Mouse (Mus musculus) embryonic facial prominence, embryonic 13.5 days (tissue): ENCODE data around the gene Otop1. TPM values are rescaled to one million over a fixed set of nuclear protein-coding genes. Genes with fewer than 3 reads are reported as not detected.

Experiments used
- ATAC-seq: fragments of 200-750 bp; cut with Nextera tagmentation; 2 replicates; pipeline ENCODE4 v1.8.0; 2017; ENCODE audit warnings: low read depth; ENCODE audit not compliant: insufficient number of reproducible peaks, insufficient read depth, low FRiP score, low TSS enrichment
- H3K27ac ChIP-seq: fragments of 300-500 bp; sonication (generic); 2 replicates; pipeline ENCODE4 v1.5.1; 2015; ENCODE audit warnings: moderate library complexity, mild to moderate bottlenecking, inconsistent platforms
- H3K27me3 ChIP-seq: fragments of 300-500 bp; sonication (generic); 2 replicates; pipeline ENCODE4 v1.6.1; 2015; ENCODE audit warnings: mild to moderate bottlenecking, inconsistent platforms
- H3K36me3 ChIP-seq: fragments of 300-500 bp; sonication (generic); 2 replicates; pipeline ENCODE4 v1.6.1; 2015; ENCODE audit warnings: mild to moderate bottlenecking, inconsistent platforms
- H3K4me1 ChIP-seq: fragments of 300-500 bp; sonication (generic); 2 replicates; pipeline ENCODE4 v1.6.1; 2015; ENCODE audit warnings: inconsistent platforms
- H3K4me2 ChIP-seq: fragments of 300-500 bp; sonication (generic); 2 replicates; pipeline ENCODE4 v1.6.1; 2015; ENCODE audit warnings: moderate library complexity, mild to moderate bottlenecking, inconsistent platforms
- H3K4me3 ChIP-seq: fragments of 300-500 bp; sonication (generic); 2 replicates; pipeline ENCODE4 v1.5.1; 2015; ENCODE audit warnings: mild to moderate bottlenecking, inconsistent platforms
- H3K9ac ChIP-seq: fragments of 300-500 bp; sonication (generic); 2 replicates; pipeline ENCODE4 v1.6.1; 2015; ENCODE audit warnings: mild to moderate bottlenecking, inconsistent platforms
- H3K9me3 ChIP-seq: fragments of 300-500 bp; sonication (generic); 2 replicates; pipeline ENCODE4 v1.6.1; 2016; ENCODE audit warnings: inconsistent platforms
- WGBS: fragments of 180-500 bp; shearing (Covaris S2); methylation state at CpG from one replicate; pipeline ENCODE4 v1.1.7; 2015; ENCODE audit warnings: mixed read lengths; 5-methylcytosine and 5-hydroxymethylcytosine counted together
- polyA plus RNA-seq: library from polyadenylated mRNA; unstranded; fragments of >200 nt; fragmentation: Nextera tagmentation; extraction: Ambion mirVana; gene quantifications from 2 replicates; pipeline ENCODE4 v1.2.1, GENCODE M21; 2015

Otop1 gene
- polyA plus RNA-seq, 1 experiment from 2014 or later = not detected

DNA sequence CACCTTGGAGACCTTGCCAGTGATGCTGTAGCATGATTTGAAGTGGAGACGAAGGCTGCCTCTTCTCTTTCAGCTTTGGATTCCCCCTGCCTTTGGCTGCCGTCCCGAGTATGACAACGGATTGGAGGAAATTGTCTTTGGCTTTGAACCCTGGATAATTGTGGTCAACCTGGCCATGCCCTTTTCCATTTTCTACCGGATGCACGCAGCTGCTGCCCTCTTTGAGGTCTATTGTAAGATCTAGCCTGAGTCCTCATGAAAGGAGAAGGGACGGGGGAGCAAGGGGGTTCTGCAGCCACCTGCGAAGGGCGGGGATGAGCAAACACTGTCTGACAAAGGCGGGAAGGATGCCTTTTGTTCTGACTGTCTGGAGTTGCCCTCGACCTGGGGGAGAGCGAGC lies 26.9 kb downstream of the Otop1 start:
- no peaks in the 10 kb centered on the region for H3K27me3 ChIP-seq
- H3K27ac ChIP-seq = no peak overlapping the region
- no peak overlapping the region for H3K4me2 ChIP-seq
- no peak overlapping the region for H3K9ac ChIP-seq
- ATAC-seq = no peak
- no peaks in the 10 kb centered on the region for H3K9me3 ChIP-seq
- no peak overlapping the region for H3K4me3 ChIP-seq
- WGBS = 45% methylated on average over 12 of the region's 12 CpGs
- H3K4me1 ChIP-seq = no peaks in the 10 kb centered on the region
- no peaks in the 10 kb centered on the region for H3K36me3 ChIP-seq

DNA sequence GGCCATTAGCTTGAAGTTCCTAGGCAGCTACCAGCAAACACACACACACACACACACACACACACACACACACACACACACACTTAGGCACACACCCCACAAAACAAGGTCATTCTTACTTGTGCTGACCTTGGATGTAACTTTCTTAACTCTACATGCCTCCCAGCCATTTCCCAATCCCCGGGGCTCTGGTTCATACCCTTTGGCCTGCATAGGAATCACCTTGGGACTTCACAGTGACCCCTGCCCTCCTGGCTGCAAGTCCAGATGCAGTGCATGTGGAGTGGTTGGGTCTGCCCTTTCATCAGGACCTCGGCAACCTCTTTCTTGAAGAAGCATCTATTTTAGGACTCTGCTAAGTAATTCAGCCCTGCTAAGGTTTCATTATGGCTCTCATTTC lies 29.5 kb downstream of the Otop1 start:
- H3K27ac ChIP-seq = no peak overlapping the region
- 0 out of 2 replicates have a peak, but pooled peaks cover 6% of the 10 kb centered on the region for H3K27me3 ChIP-seq
- no peak overlapping the region for H3K4me3 ChIP-seq
- 48% methylated on average over 2 of the region's 2 CpGs for WGBS
- no peak overlapping the region for H3K4me2 ChIP-seq
- ATAC-seq = no peak
- no peaks in the 10 kb centered on the region for H3K36me3 ChIP-seq
- H3K4me1 ChIP-seq = no peaks in the 10 kb centered on the region
- no peaks in the 10 kb centered on the region for H3K9me3 ChIP-seq
- H3K9ac ChIP-seq = no peak overlapping the region

DNA sequence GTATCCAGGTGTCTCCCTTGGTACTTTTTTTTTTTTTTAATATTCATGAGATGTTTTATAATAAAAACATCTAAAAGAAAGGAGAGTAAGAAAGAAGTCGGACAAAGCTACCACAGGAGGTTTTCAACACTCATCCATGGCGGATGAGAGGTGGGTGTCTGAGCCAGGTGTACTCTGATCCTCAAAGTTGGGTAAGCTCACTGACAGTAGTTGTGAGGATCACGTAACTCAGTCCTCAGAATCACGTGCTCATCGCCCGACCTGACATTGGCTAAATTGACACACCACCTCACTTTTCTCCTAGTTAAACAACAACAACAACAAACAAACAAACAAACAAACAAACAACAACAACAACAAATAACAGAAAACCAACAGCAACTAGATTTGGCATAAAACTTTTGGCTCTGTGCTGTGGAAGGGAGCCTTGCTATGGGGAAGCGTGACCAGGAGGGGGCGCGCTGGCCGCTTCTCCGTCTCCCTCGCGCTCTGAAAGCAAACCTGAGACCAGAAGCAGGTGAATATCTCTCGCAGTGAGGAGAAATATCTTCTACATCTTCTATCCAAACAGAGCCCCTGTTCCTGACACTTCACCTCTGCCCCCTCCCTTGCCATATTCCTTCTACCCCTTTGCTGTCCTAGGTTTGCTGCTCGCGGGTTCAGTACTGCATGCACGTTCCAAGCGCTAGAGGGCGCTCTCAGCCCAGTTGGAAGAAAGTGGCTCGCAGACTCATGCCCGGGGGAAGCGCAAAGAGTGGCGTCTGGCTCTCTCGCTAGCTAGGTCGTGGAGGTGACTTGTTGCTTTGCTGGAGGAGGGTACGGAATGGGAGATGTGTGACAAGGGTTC lies 31.7 kb downstream of the Otop1 start:
- peak overlapping the region; percentile 60 for H3K4me2 ChIP-seq
- WGBS = 8% methylated on average over 26 of the region's 26 CpGs
- H3K9ac ChIP-seq = no peak overlapping the region; the same call in 1 of the 2 replicates

DNA sequence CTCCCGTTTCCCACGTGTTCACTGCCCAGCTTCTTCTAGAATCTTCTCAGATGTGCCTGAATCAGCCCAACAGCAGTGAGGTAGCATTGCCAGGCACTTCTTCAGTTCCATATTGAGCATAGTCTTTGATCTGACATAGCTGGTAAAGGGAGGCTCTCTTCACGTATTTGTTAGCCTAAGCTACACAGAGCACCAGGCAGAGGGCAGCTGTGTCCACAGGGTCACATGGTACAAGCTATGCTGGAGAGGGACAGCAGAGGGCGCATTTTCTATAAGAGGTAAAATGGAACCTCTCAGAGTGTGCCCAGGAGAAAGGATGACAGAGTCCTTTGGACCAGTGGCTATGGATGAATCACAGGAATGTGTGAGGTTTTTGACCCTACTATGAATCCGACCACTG lies 33.1 kb downstream of the Otop1 start:
- no peak for ATAC-seq
- H3K4me3 ChIP-seq = no peak overlapping the region

More for the DNA sequence above, 31.7 kb downstream of the Otop1 start:
- H3K27me3 ChIP-seq = 0 out of 2 replicates have a peak, but pooled peaks cover 6% of the 10 kb centered on the region
- no peaks in the 10 kb centered on the region for H3K4me1 ChIP-seq
- H3K4me3 ChIP-seq = peak overlapping the region; percentile 38
- peak; percentile 62; the same call in 1 of the 2 replicates for ATAC-seq
- no peaks in the 10 kb centered on the region for H3K36me3 ChIP-seq
- H3K9me3 ChIP-seq = no peaks in the 10 kb centered on the region
- H3K27ac ChIP-seq = no peak overlapping the region

DNA sequence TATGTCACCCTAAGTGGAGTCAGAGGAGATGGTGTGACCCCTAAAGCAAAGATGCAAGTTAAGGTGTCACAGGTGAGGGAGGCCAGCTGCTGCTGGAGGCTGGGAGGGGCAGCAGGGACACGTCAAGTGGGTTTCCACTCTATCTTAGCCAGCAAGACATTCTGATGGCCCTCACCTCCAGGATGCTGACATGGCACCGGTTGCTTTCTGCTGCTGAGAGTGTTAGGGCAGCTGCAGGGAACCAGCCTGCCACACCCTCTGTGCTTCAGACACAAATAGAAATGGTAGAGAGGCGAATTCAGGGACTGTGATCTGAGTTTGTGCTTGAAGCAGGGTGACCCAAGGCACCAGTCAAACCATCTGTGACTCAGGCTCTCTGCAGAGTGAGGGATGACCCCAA lies 34.0 kb downstream of the Otop1 start:
- no peaks in the 10 kb centered on the region for H3K9me3 ChIP-seq
- no peaks in the 10 kb centered on the region for H3K4me1 ChIP-seq

More for the DNA sequence above, 33.1 kb downstream of the Otop1 start:
- no peak overlapping the region for H3K27ac ChIP-seq
- no peaks in the 10 kb centered on the region for H3K36me3 ChIP-seq
- WGBS = 51% methylated on average over 5 of the region's 5 CpGs
- no peaks in the 10 kb centered on the region for H3K4me1 ChIP-seq
- no peak overlapping the region for H3K9ac ChIP-seq
- H3K27me3 ChIP-seq = 0 out of 2 replicates have a peak, but pooled peaks cover 6% of the 10 kb centered on the region
- H3K4me2 ChIP-seq = no peak overlapping the region
- H3K9me3 ChIP-seq = no peaks in the 10 kb centered on the region

DNA sequence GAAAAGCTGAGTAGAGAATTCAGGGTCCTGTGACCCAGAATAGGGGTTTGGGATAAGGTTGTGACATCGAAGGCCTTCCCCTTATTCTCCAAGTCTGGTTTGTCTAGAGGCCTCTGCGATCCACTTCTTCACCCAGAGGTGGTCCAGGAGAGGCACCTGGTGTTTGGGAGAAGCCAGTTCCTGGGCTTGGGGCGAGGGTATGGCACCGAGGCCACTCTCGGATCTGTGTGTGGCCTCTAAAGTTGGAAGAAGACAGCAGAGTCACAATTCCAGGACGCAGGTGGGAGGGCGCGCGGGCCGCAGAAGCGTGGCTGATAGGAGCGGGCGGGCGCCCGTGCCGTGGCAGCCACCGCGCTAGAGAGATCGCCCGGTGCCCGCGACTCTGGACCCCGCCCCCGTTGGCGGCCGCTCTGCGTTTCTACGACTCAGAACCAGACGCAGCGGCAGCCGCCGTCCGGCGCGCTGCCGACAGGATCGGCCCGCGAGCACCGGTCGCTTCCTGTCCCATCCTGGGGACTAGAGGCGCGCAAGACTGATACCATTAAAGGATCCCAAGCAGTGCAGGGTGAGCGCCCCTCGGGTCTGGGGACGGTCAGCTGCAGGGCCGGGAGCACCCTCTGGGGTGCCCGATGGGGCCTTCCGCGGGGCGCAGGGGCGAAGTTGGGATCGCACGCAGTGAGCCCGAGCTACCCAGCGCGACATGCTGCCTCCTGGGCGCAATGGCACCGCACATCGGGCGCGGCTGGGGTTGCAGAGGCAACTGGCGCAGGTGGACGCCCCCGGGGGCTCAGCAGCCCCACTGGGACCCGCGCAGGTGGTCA lies 43.4 kb downstream of the Otop1 start, which contains the start of gene Drd5:
Drd5 (plus strand) TSS at position 402 of the 821 bp plus-strand sequence.
- 3% methylated on average over 67 of the region's 67 CpGs for whole genome bisulfite sequencing
- Histone ChIP-seq H3K9ac (peak within 1 kb of the TSS; percentile 65), H3K36me3 (no peaks in the 10 kb centered on the region), H3K27me3 (peaks cover 71% of the 10 kb centered on the region), H3K4me1 (peaks cover 10% of the 10 kb centered on the region), H3K4me3 (peak within 1 kb of the TSS; percentile 50), H3K27ac (no peak within 1 kb of the TSS), H3K9me3 (no peaks in the 10 kb centered on the region), H3K4me2 (peak within 1 kb of the TSS; percentile 86)
- ATAC-seq = no peak

More for the DNA sequence above, 34.0 kb downstream of the Otop1 start:
- H3K27ac ChIP-seq = no peak overlapping the region
- WGBS = 65% methylated on average over 3 of the region's 3 CpGs
- no peak overlapping the region for H3K9ac ChIP-seq
- 0 out of 2 replicates have a peak, but pooled peaks cover 6% of the 10 kb centered on the region for H3K27me3 ChIP-seq
- no peak for ATAC-seq
- no peaks in the 10 kb centered on the region for H3K36me3 ChIP-seq
- H3K4me2 ChIP-seq = no peak overlapping the region
- no peak overlapping the region for H3K4me3 ChIP-seq

DNA sequence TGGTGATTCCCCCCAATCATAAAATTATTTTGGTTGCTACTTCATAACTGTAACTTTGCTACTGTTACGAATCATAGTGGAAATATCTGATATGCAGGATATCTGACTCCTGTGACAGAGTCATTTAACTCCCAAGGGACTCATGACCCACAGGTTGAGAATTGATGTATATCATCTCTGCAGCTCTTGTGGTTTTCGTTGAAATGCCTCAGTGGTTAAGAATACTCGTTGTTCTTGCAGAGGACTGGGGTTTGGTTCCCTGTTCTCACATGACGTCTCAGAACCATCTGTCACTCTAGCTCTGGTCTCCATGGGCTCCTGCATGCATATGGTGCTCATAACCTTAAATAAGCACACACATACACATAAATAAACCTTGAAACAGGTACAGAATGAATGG lies 57.6 kb downstream of the Otop1 start:
- Histone ChIP-seq H3K9ac (no peak overlapping the region), H3K4me1 (no peaks in the 10 kb centered on the region), H3K27me3 (no peaks in the 10 kb centered on the region), H3K27ac (no peak overlapping the region), H3K4me3 (no peak overlapping the region), H3K36me3 (no peaks in the 10 kb centered on the region), H3K9me3 (no peaks in the 10 kb centered on the region), H3K4me2 (no peak overlapping the region)
- WGBS = 55% methylated on average over 4 of the region's 4 CpGs
- ATAC-seq = no peak

DNA sequence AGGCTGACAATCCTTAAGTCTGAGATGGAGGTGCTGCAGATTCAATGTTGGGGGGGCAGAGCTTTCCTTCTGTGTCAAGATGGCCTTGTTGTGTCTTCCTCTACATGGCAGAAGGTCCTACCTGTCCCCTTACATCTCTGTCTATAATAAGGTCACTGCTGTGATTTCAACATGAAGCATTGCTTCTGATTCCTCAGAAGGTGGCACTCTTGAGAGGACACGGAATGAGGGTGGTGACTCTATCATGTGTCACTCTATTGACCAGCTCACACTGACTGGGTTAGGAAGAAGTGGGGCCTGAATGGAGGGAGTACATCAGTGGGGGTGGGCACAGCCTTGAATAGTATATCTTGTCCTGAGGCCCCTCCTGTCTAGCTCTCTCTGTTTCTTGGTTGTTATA lies 58.8 kb downstream of the Otop1 start:
- H3K4me2 ChIP-seq = no peak overlapping the region
- H3K9ac ChIP-seq = no peak overlapping the region
- H3K4me1 ChIP-seq = no peaks in the 10 kb centered on the region
- H3K4me3 ChIP-seq = no peak overlapping the region
- ATAC-seq = no peak
- H3K9me3 ChIP-seq = no peaks in the 10 kb centered on the region
- no peaks in the 10 kb centered on the region for H3K36me3 ChIP-seq
- 46% methylated on average over 1 of the region's 1 CpGs for WGBS
- H3K27ac ChIP-seq = no peak overlapping the region
- H3K27me3 ChIP-seq = no peaks in the 10 kb centered on the region

DNA sequence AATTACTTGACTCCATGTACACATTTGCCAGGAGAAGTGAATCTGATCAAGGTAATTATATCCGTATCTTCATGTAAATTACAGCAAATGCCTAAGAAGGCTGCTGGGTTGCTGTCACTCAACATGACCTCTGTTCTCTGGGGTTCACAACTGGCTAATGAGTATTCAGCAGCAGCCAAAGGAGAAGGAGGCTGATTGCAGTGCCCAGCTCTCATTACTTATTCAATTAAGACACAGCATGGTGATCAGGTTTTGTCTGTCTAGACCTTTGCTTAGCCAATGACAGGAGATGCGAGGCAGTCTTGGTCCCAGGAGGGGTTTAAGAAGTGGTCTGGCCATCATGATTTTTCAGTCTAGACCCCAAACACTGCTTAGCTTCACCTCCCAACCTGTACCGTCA lies 67.3 kb downstream of the Otop1 start:
- WGBS = 51% methylated on average over 3 of the region's 3 CpGs
- H3K4me3 ChIP-seq = no peak overlapping the region
- H3K9me3 ChIP-seq = no peaks in the 10 kb centered on the region
- H3K4me1 ChIP-seq = no peaks in the 10 kb centered on the region
- no peak overlapping the region for H3K4me2 ChIP-seq
- H3K36me3 ChIP-seq = no peaks in the 10 kb centered on the region
- H3K27me3 ChIP-seq = 0 out of 2 replicates have a peak, but pooled peaks cover 2% of the 10 kb centered on the region
- no peak overlapping the region for H3K9ac ChIP-seq
- H3K27ac ChIP-seq = no peak overlapping the region
- no peak for ATAC-seq

DNA sequence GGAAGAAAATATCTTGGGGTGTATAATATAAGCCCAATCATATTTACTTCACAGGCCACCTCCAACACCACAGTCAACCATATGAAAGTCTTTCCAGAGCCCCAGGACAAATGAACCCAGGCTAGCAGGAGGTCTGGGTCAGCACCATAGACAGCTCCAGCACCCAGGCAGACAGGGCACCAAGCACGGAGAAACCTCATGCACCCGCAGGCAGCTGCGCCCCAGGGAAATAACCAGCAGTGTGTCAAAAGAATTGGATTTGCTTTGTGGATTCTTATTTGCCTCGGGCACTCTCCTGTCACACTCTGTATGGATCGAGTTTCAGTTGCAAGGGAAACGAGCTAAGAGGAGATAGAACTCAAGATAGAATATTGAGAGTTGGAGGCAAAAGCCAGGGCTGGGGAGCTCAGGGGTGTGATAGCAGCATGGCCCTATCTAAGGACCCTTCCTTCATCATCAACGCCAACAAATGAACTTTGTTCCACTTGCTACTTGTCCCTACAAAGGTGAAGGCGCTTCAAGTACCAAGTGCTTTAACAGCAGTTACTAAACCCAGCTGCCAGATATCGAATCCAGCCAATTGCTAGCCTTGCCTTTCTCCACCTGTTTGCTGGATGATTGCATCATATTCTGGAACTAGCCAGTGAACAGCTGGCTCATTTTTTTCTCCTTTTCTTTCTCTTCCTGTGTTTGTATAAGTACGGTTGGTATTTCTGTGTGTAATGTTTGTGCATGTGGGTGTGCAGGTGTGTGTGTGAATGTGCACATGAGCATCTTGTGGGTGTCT lies 71.1 kb downstream of the Otop1 start:
- Histone ChIP-seq H3K4me1 (no peaks in the 10 kb centered on the region), H3K9ac (no peak overlapping the region), H3K36me3 (no peaks in the 10 kb centered on the region), H3K27ac (no peak overlapping the region), H3K4me2 (no peak overlapping the region), H3K9me3 (no peaks in the 10 kb centered on the region), H3K27me3 (0 out of 2 replicates have a peak, but pooled peaks cover 4% of the 10 kb centered on the region), H3K4me3 (no peak overlapping the region)
- 24% methylated on average over 10 of the region's 10 CpGs for WGBS
- ATAC-seq = no peak

DNA sequence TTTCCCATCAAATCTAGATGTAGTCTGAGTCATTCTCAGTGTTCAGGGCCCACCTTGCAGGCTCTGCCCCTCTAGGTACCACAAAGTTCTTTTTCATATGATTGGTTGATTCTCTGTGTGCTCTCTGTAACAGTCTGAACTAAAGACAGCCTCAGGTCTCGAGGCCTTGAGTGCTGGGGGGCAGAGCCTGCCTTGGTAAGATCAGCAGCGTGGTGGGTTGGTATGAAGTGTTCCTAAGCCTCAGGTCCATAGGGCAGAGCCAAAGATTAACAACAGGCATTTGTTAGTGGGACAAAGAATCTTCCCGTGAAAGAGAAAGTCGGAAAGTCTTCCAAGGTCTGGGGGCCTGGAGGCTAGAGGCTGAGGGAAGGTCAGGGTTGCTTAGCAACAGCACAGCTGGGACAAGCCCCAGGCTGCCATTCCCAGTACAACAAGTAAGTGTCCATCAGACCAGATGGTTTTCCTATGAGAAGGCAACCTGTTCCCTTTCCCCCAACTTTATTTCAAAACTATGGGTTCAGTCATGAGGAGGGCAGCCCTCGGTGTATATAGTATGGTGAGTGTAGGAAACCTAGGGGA lies 74.7 kb downstream of the Otop1 start:
- ATAC-seq = no peak
- H3K4me2 ChIP-seq = no peak overlapping the region
- H3K4me3 ChIP-seq = no peak overlapping the region
- peaks cover 9% of the 10 kb centered on the region; the same call in 1 of the 2 replicates for H3K27me3 ChIP-seq
- 27% methylated on average over 5 of the region's 5 CpGs for WGBS
- H3K4me1 ChIP-seq = no peaks in the 10 kb centered on the region
- H3K27ac ChIP-seq = no peak overlapping the region
- no peaks in the 10 kb centered on the region for H3K36me3 ChIP-seq
- no peak overlapping the region for H3K9ac ChIP-seq
- H3K9me3 ChIP-seq = no peaks in the 10 kb centered on the region
